Mouse (Mus musculus): ENCODE measurements around the gene Mlst8. TPM values are rescaled to one million over a fixed set of nuclear protein-coding genes. Genes with fewer than 3 reads are reported as not detected.
"Not testable (repeated sequence)": the region's sequence is repeated elsewhere in the genome, so short reads cannot be mapped to it uniquely, and the experiment has no call there.

Mlst8 gene
- polyA plus RNA-seq, 1 experiment: 20.4 TPM

GRCm38 (mm10) chr17:24429201-24429983, 49.5 kb downstream of the Mlst8 start:
- no peak overlapping the region for H3K9ac ChIP-seq (ENCODE audit: low read depth, poor library complexity, severe bottlenecking)
- H3K9me3 ChIP-seq (replicated peaks; ENCODE audit: control insufficient read depth, insufficient read depth, low read length, poor library complexity, severe bottlenecking): no peaks in the 10 kb centered on the region
- no peaks in the 10 kb centered on the region for H3K27me3 ChIP-seq (ENCODE audit: control insufficient read depth, insufficient read depth, low read length, poor library complexity, severe bottlenecking)
- H3K36me3 ChIP-seq (ENCODE audit: control insufficient read depth, insufficient read depth, low read length, poor library complexity, severe bottlenecking): peaks cover 6% of the 10 kb centered on the region; the same call in 1 of the 2 replicates
- no peak overlapping the region for H3K27ac ChIP-seq (ENCODE audit: insufficient read depth, low read length)
- no peaks in the 10 kb centered on the region for H3K4me1 ChIP-seq (ENCODE audit: control insufficient read depth, insufficient read depth, low read length)
- H3K4me3 ChIP-seq (ENCODE audit: low read depth, low read length): no peak overlapping the region
- TF ChIP-seq EP300 (IDR thresholded peaks at IDR 0.05; ENCODE audit: insufficient read depth, low read depth, low read length) (no peak), CTCF (IDR thresholded peaks at IDR 0.05; ENCODE audit: low read depth, low read length) (no peak), POLR2A (IDR thresholded peaks at IDR 0.05; ENCODE audit: insufficient read depth, low read length) (no peak)

GRCm38 (mm10) chr17:24427170-24427557, 51.7 kb downstream of the Mlst8 start:
- H3K9ac ChIP-seq (ENCODE audit: low read depth, poor library complexity, severe bottlenecking): peak overlapping the region; percentile 90
- H3K36me3 ChIP-seq (ENCODE audit: control insufficient read depth, insufficient read depth, low read length, poor library complexity, severe bottlenecking): peaks cover 25% of the 10 kb centered on the region
- peak overlapping the region; percentile 91 for H3K4me3 ChIP-seq (ENCODE audit: low read depth, low read length)
- H3K4me1 ChIP-seq (ENCODE audit: control insufficient read depth, insufficient read depth, low read length): no peaks in the 10 kb centered on the region
- peak overlapping the region; percentile 66; the same call in 1 of the 2 replicates for H3K27ac ChIP-seq (ENCODE audit: insufficient read depth, low read length)
- no peaks in the 10 kb centered on the region for H3K9me3 ChIP-seq (replicated peaks; ENCODE audit: control insufficient read depth, insufficient read depth, low read length, poor library complexity, severe bottlenecking)
- no peaks in the 10 kb centered on the region for H3K27me3 ChIP-seq (ENCODE audit: control insufficient read depth, insufficient read depth, low read length, poor library complexity, severe bottlenecking)
- TF ChIP-seq EP300 (IDR thresholded peaks at IDR 0.05; ENCODE audit: insufficient read depth, low read depth, low read length) (no peak), POLR2A (IDR thresholded peaks at IDR 0.05; ENCODE audit: insufficient read depth, low read length) (no peak), CTCF (IDR thresholded peaks at IDR 0.05; ENCODE audit: low read depth, low read length) (no peak)

GRCm38 (mm10) chr17:24426471-24427169, 52.3 kb downstream of the Mlst8 start, which contains the start of gene Eci1:
TSS of gene Eci1 (plus strand) at chr17:24426641.
- peaks cover 31% of the 10 kb centered on the region for H3K36me3 ChIP-seq (ENCODE audit: control insufficient read depth, insufficient read depth, low read length, poor library complexity, severe bottlenecking)
- H3K4me3 ChIP-seq (ENCODE audit: low read depth, low read length): peak within 1 kb of the TSS; percentile 91
- TF ChIP-seq EP300 (IDR thresholded peaks at IDR 0.05; ENCODE audit: insufficient read depth, low read depth, low read length) (no peak), POLR2A (IDR thresholded peaks at IDR 0.05; ENCODE audit: insufficient read depth, low read length) (peak; percentile 75)
- peak within 1 kb of the TSS; percentile 66; the same call in 1 of the 2 replicates for H3K27ac ChIP-seq (ENCODE audit: insufficient read depth, low read length)
- H3K9me3 ChIP-seq (replicated peaks; ENCODE audit: control insufficient read depth, insufficient read depth, low read length, poor library complexity, severe bottlenecking): no peaks in the 10 kb centered on the region
- peak within 1 kb of the TSS; percentile 90 for H3K9ac ChIP-seq (ENCODE audit: low read depth, poor library complexity, severe bottlenecking)
- no peaks in the 10 kb centered on the region for H3K4me1 ChIP-seq (ENCODE audit: control insufficient read depth, insufficient read depth, low read length)
- H3K27me3 ChIP-seq (ENCODE audit: control insufficient read depth, insufficient read depth, low read length, poor library complexity, severe bottlenecking): no peaks in the 10 kb centered on the region

- Histone ChIP-seq H3K9me3 (replicated peaks; ENCODE audit: control insufficient read depth, insufficient read depth, low read length, poor library complexity, severe bottlenecking) (no peaks in the 10 kb centered on the region), H3K9ac (ENCODE audit: low read depth, poor library complexity, severe bottlenecking) (no peak overlapping the region), H3K4me1 (ENCODE audit: control insufficient read depth, insufficient read depth, low read length) (no peaks in the 10 kb centered on the region), H3K27me3 (ENCODE audit: control insufficient read depth, insufficient read depth, low read length, poor library complexity, severe bottlenecking) (no peaks in the 10 kb centered on the region), H3K4me3 (ENCODE audit: low read depth, low read length) (no peak overlapping the region), H3K36me3 (ENCODE audit: control insufficient read depth, insufficient read depth, low read length, poor library complexity, severe bottlenecking) (peaks cover 38% of the 10 kb centered on the region), H3K27ac (ENCODE audit: insufficient read depth, low read length) (no peak overlapping the region)
- TF ChIP-seq EP300 (IDR thresholded peaks at IDR 0.05; ENCODE audit: insufficient read depth, low read depth, low read length): no peak
- no peak for TF ChIP-seq POLR2A (IDR thresholded peaks at IDR 0.05; ENCODE audit: insufficient read depth, low read length)
- TF ChIP-seq CTCF (IDR thresholded peaks at IDR 0.05; ENCODE audit: low read depth, low read length): no peak
Observed at GRCm38 (mm10) chr17:24425905-24426304, 53.0 kb downstream of the Mlst8 start.

GRCm38 (mm10) chr17:24425326-24425725, 53.6 kb downstream of the Mlst8 start:
- not testable (repeated sequence) for H3K9ac ChIP-seq (ENCODE audit: low read depth, poor library complexity, severe bottlenecking); H3K9me3 ChIP-seq (replicated peaks; ENCODE audit: control insufficient read depth, insufficient read depth, low read length, poor library complexity, severe bottlenecking); H3K4me3 ChIP-seq (ENCODE audit: low read depth, low read length); H3K27ac ChIP-seq (ENCODE audit: insufficient read depth, low read length); H3K4me1 ChIP-seq (ENCODE audit: control insufficient read depth, insufficient read depth, low read length); H3K27me3 ChIP-seq (ENCODE audit: control insufficient read depth, insufficient read depth, low read length, poor library complexity, severe bottlenecking)
- peaks cover 44% of the 10 kb centered on the region for H3K36me3 ChIP-seq (ENCODE audit: control insufficient read depth, insufficient read depth, low read length, poor library complexity, severe bottlenecking)

- peaks cover 52% of the 10 kb centered on the region for H3K36me3 ChIP-seq (ENCODE audit: control insufficient read depth, insufficient read depth, low read length, poor library complexity, severe bottlenecking)
- H3K27me3 ChIP-seq (ENCODE audit: control insufficient read depth, insufficient read depth, low read length, poor library complexity, severe bottlenecking): no peaks in the 10 kb centered on the region
- H3K4me3 ChIP-seq (ENCODE audit: low read depth, low read length): no peak overlapping the region
- H3K9me3 ChIP-seq (replicated peaks; ENCODE audit: control insufficient read depth, insufficient read depth, low read length, poor library complexity, severe bottlenecking): no peaks in the 10 kb centered on the region
- TF ChIP-seq CTCF (IDR thresholded peaks at IDR 0.05; ENCODE audit: low read depth, low read length): no peak
- TF ChIP-seq POLR2A (IDR thresholded peaks at IDR 0.05; ENCODE audit: insufficient read depth, low read length): no peak
- no peak for TF ChIP-seq EP300 (IDR thresholded peaks at IDR 0.05; ENCODE audit: insufficient read depth, low read depth, low read length)
- H3K27ac ChIP-seq (ENCODE audit: insufficient read depth, low read length): no peak overlapping the region
- H3K9ac ChIP-seq (ENCODE audit: low read depth, poor library complexity, severe bottlenecking): no peak overlapping the region
- no peaks in the 10 kb centered on the region for H3K4me1 ChIP-seq (ENCODE audit: control insufficient read depth, insufficient read depth, low read length)
Observed at GRCm38 (mm10) chr17:24424489-24424888, 54.4 kb downstream of the Mlst8 start.

Other genes starting within 250 kb of the Mlst8 start
- gene Ccnf, start 227.6 kb downstream of the Mlst8 start, polyA plus RNA-seq (2011; ENCODE audit: insufficient read depth, insufficient read length, low read depth, missing spikeins): 133 and 151 TPM in 2 replicates
- not detected in 2 replicates for gene Abca17, start 128.0 kb downstream of the Mlst8 start, polyA plus RNA-seq (2011; ENCODE audit: insufficient read depth, insufficient read length, low read depth, missing spikeins)
- gene Abca3, start 127.1 kb downstream of the Mlst8 start, polyA plus RNA-seq (2011; ENCODE audit: insufficient read depth, insufficient read length, low read depth, missing spikeins): 15.1 and 15.4 TPM in 2 replicates
- gene Rnps1, start 64.5 kb downstream of the Mlst8 start, polyA plus RNA-seq (2011; ENCODE audit: insufficient read depth, insufficient read length, low read depth, missing spikeins): 323 and 334 TPM in 2 replicates
- gene Eci1, start 52.4 kb downstream of the Mlst8 start, polyA plus RNA-seq (2011; ENCODE audit: insufficient read depth, insufficient read length, low read depth, missing spikeins): 46.4 and 46.7 TPM in 2 replicates
- 0.42 and 0.99 TPM in 2 replicates for gene Dnase1l2, start 36.0 kb downstream of the Mlst8 start, polyA plus RNA-seq (2011; ENCODE audit: insufficient read depth, insufficient read length, low read depth, missing spikeins)
- gene E4f1, start 8.8 kb downstream of the Mlst8 start, polyA plus RNA-seq (2011; ENCODE audit: insufficient read depth, insufficient read length, low read depth, missing spikeins): 13.0 and 15.3 TPM in 2 replicates
- gene Pgp, start 8.7 kb downstream of the Mlst8 start, polyA plus RNA-seq (2011; ENCODE audit: insufficient read depth, insufficient read length, low read depth, missing spikeins): 15.4 and 16.4 TPM in 2 replicates
- not detected in 2 replicates for gene Bricd5, start 5.2 kb downstream of the Mlst8 start, polyA plus RNA-seq (2011; ENCODE audit: insufficient read depth, insufficient read length, low read depth, missing spikeins)
- 1.7 and 3.3 TPM in 2 replicates for gene Caskin1, start 9.5 kb upstream of the Mlst8 start, polyA plus RNA-seq (2011; ENCODE audit: insufficient read depth, insufficient read length, low read depth, missing spikeins)
- gene Traf7, start 48.9 kb upstream of the Mlst8 start, polyA plus RNA-seq (2011; ENCODE audit: insufficient read depth, insufficient read length, low read depth, missing spikeins): 145 and 168 TPM in 2 replicates
- 1.2 and 1.5 TPM in 2 replicates for gene Rab26, start 55.1 kb upstream of the Mlst8 start, polyA plus RNA-seq (2011; ENCODE audit: insufficient read depth, insufficient read length, low read depth, missing spikeins)
- gene Pkd1, start 70.8 kb upstream of the Mlst8 start, polyA plus RNA-seq (2011; ENCODE audit: insufficient read depth, insufficient read length, low read depth, missing spikeins): 13.0 and 14.8 TPM in 2 replicates
- gene Tsc2, start 153.6 kb upstream of the Mlst8 start, polyA plus RNA-seq (2011; ENCODE audit: insufficient read depth, insufficient read length, low read depth, missing spikeins): 51.1 and 53.2 TPM in 2 replicates
- gene Nthl1, start 153.6 kb upstream of the Mlst8 start, polyA plus RNA-seq (2011; ENCODE audit: insufficient read depth, insufficient read length, low read depth, missing spikeins): 21.5 and 27.2 TPM in 2 replicates
- gene Slc9a3r2, start 171.2 kb upstream of the Mlst8 start, polyA plus RNA-seq (2011; ENCODE audit: insufficient read depth, insufficient read length, low read depth, missing spikeins): 10.3 and 13.5 TPM in 2 replicates
- gene Npw, start 179.4 kb upstream of the Mlst8 start, polyA plus RNA-seq (2011; ENCODE audit: insufficient read depth, insufficient read length, low read depth, missing spikeins): 1.6 TPM in 1 of 2 replicates, not detected in the other
- 39.0 and 42.1 TPM in 2 replicates for gene Zfp598, start 190.6 kb upstream of the Mlst8 start, polyA plus RNA-seq (2011; ENCODE audit: insufficient read depth, insufficient read length, low read depth, missing spikeins)
- gene Syngr3, start 210.9 kb upstream of the Mlst8 start, polyA plus RNA-seq (2011; ENCODE audit: insufficient read depth, insufficient read length, low read depth, missing spikeins): 8.1 and 8.9 TPM in 2 replicates
- 79.6 and 84.0 TPM in 2 replicates for gene Gfer, start 217.1 kb upstream of the Mlst8 start, polyA plus RNA-seq (2011; ENCODE audit: insufficient read depth, insufficient read length, low read depth, missing spikeins)
- gene Noxo1, start 217.2 kb upstream of the Mlst8 start, polyA plus RNA-seq (2011; ENCODE audit: insufficient read depth, insufficient read length, low read depth, missing spikeins): 1.2 and 2.3 TPM in 2 replicates
- 43.3 and 44.4 TPM in 2 replicates for gene Tbl3, start 228.6 kb upstream of the Mlst8 start, polyA plus RNA-seq (2011; ENCODE audit: insufficient read depth, insufficient read length, low read depth, missing spikeins)
- gene Rnf151, start 239.0 kb upstream of the Mlst8 start, polyA plus RNA-seq (2011; ENCODE audit: insufficient read depth, insufficient read length, low read depth, missing spikeins): not detected in 2 replicates
- 1,670 and 1,851 TPM in 2 replicates for gene Rps2, start 239.0 kb upstream of the Mlst8 start, polyA plus RNA-seq (2011; ENCODE audit: insufficient read depth, insufficient read length, low read depth, missing spikeins)
- gene Ndufb10, start 245.4 kb upstream of the Mlst8 start, polyA plus RNA-seq (2011; ENCODE audit: insufficient read depth, insufficient read length, low read depth, missing spikeins): 88.7 and 90.9 TPM in 2 replicates
- 0.65 TPM in 1 of 2 replicates, not detected in the other for gene Rpl3l, start 248.7 kb upstream of the Mlst8 start, polyA plus RNA-seq (2011; ENCODE audit: insufficient read depth, insufficient read length, low read depth, missing spikeins)